Mouse (Mus musculus): Measurements from ENCODE around the gene Faah. TPM values are rescaled to one million over a fixed set of nuclear protein-coding genes. Genes with fewer than 3 reads are reported as not detected.

Faah gene
- total RNA-seq, 2 experiments from 2014 or later: 86.6 to 108 TPM

- peak in 1 of 2 experiments; percentile 2 for DNase-seq (ENCODE audit: low spot score in 2 of 2)
Observed at GRCm38 (mm10) chr4:116001206-116001605, 16.5 kb downstream of the Faah start.

GRCm38 (mm10) chr4:116000671-116001070 lies 17.1 kb downstream of the Faah start:
- DNase-seq (ENCODE audit: low spot score in 2 of 2): no peak

- DNase-seq (ENCODE audit: low spot score in 2 of 2): no peak
Observed at GRCm38 (mm10) chr4:115996729-115997128, 21.0 kb downstream of the Faah start.

- DNase-seq (ENCODE audit: low spot score in 2 of 2): no peak
Observed at GRCm38 (mm10) chr4:115995376-115995730, 22.4 kb downstream of the Faah start.

- no peak for DNase-seq (ENCODE audit: low spot score in 2 of 2)
Observed at GRCm38 (mm10) chr4:115994662-115995375, 22.9 kb downstream of the Faah start.

GRCm38 (mm10) chr4:115989382-115989781 lies 28.3 kb downstream of the Faah start:
- DNase-seq (ENCODE audit: low spot score in 2 of 2): no peak

GRCm38 (mm10) chr4:115987858-115988530 lies 29.7 kb downstream of the Faah start:
- DNase-seq (ENCODE audit: low spot score in 2 of 2): no peak

GRCm38 (mm10) chr4:115987436-115987835 lies 30.3 kb downstream of the Faah start:
- no peak for DNase-seq (ENCODE audit: low spot score in 2 of 2)

GRCm38 (mm10) chr4:115984967-115985366 lies 32.8 kb downstream of the Faah start:
- no peak for DNase-seq (ENCODE audit: low spot score in 2 of 2)

GRCm38 (mm10) chr4:115984111-115984510 lies 33.6 kb downstream of the Faah start:
- DNase-seq (ENCODE audit: low spot score in 2 of 2): peak; percentile 89 to 90

- peak; percentile 83 to 86 for DNase-seq (ENCODE audit: low spot score in 2 of 2)
Observed at GRCm38 (mm10) chr4:115980676-115981075, 37.0 kb downstream of the Faah start.

- no peak for DNase-seq (ENCODE audit: low spot score in 2 of 2)
Observed at GRCm38 (mm10) chr4:115979437-115979836, 38.3 kb downstream of the Faah start.

GRCm38 (mm10) chr4:115978911-115979310 lies 38.8 kb downstream of the Faah start:
- no peak for DNase-seq (ENCODE audit: low spot score in 2 of 2)

- no peak for DNase-seq (ENCODE audit: low spot score in 2 of 2)
Observed at GRCm38 (mm10) chr4:115972543-115972942, 45.2 kb downstream of the Faah start.

GRCm38 (mm10) chr4:115964446-115964845 lies 53.3 kb downstream of the Faah start:
- no peak for DNase-seq (ENCODE audit: low spot score in 2 of 2)

- no peak for DNase-seq (ENCODE audit: low spot score in 2 of 2)
Observed at GRCm38 (mm10) chr4:115963751-115964150, 54.0 kb downstream of the Faah start.

- DNase-seq (ENCODE audit: low spot score in 2 of 2): peak; percentile 46 to 67
Observed at GRCm38 (mm10) chr4:115962671-115963412, 54.9 kb downstream of the Faah start.

GRCm38 (mm10) chr4:115961991-115962390 lies 55.7 kb downstream of the Faah start:
- no peak for DNase-seq (ENCODE audit: low spot score in 2 of 2)

- DNase-seq (ENCODE audit: low spot score in 2 of 2): no peak
Observed at GRCm38 (mm10) chr4:115959546-115959945, 58.2 kb downstream of the Faah start.

GRCm38 (mm10) chr4:115955494-115955775 lies 62.3 kb downstream of the Faah start:
- no peak for DNase-seq (ENCODE audit: low spot score in 2 of 2)

GRCm38 (mm10) chr4:115954656-115955493 lies 62.9 kb downstream of the Faah start:
- DNase-seq (ENCODE audit: low spot score in 2 of 2): no peak

Data from layer of hippocampus, postnatal 10 days (tissue).